Mouse (Mus musculus) E14TG2a.4 (cell line): ENCODE measurements around the gene Ggact.

Experiments
- CTCF ChIP-seq: conservative IDR thresholded peaks from 2 replicates; pipeline ENCODE4 v1.5.1; 2014; ENCODE audit warnings: low read length
- NANOG ChIP-seq: IDR thresholded peaks from 2 replicates; pipeline ENCODE4 v1.6.1; 2014; ENCODE audit warnings: borderline replicate concordance, low read length, mixed read lengths
- POU5F1 ChIP-seq: IDR thresholded peaks from 2 replicates; pipeline ENCODE4 v1.6.1; 2014; ENCODE audit warnings: low read length, borderline replicate concordance

DNA sequence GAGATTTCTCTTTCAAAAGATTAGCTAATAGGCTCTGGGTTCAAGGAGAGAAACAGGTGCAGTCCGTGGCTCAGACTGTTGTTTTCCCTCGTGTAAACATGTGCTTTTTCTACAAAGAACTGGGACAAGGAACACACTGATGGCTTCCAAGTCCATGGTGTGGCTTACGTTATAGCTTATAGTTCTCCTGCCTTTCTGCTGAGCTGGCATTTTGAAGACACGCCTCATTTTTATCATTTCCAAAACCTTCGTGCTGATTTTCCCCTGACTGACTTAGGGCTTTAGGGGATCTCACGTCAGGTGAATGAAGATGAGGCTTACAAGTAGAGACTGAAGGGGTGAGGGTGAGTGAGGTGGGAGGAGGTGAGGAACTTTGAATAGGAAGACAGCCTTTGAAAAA is 40.9 kb downstream of the Ggact start:
- no peak for TF ChIP-seq CTCF
- no peak for TF ChIP-seq POU5F1
- no peak for TF ChIP-seq NANOG
